Mouse (Mus musculus) heart, postnatal 4 days (tissue): ENCODE results near the gene Epyc. TPM values are rescaled to one million over a fixed set of nuclear protein-coding genes. Genes with fewer than 3 reads are reported as not detected.

Experiments used
- DNase-seq: peaks from one replicate; pipeline ENCODE4 v3.0.0; 2021
- total RNA-seq, 2 experiments: library from RNA; stranded (reverse); gene quantifications; 2 replicates each; pipeline ENCODE4 v1.2.3; 2021

Epyc gene
- under 1 TPM in 1 of 2 experiments, not detected in 1; 0.24 TPM for total RNA-seq

DNA sequence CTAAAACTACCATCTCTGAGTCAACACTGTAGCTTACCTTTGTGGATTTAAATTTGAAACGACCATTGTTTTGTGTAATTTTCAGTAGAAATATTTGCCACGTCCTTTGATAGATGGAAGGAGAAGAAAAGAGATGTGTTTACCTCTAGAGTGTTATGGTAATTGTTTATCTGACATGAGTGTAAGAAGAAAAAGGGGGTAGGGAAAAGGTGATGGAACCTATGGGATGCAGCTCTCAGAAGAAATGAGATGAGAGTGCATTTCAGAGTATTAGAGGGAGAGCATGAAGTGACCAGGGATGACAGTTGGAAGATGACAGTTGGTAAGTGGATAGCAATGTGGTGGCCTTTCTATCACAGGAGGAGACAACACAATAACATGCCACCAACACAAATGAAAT, at the start of gene Epyc:
TSS of gene Epyc (plus strand) at position 301 of the 400 bp plus-strand sequence.
- DNase-seq, result no peak

DNA sequence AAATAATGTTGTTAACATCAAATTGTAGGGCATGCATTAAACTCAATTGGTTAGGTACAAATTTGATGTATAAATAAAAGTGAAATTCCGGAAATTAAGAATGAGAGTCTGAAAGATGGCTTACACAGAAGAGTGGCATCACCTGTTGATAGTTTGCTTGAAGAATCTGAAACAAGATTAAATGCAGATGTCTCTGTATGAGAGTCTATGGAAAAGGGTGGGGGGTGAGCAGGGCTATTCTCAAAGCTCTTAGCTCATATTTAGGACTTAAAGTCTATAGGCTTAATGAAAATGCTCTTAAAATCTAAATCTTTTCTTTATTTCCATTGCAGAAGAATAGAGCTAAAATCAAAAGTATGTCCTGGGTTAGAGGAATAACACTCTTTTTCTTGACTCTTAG, 48.2 kb upstream of the Epyc start:
- DNase-seq, result no peak

DNA sequence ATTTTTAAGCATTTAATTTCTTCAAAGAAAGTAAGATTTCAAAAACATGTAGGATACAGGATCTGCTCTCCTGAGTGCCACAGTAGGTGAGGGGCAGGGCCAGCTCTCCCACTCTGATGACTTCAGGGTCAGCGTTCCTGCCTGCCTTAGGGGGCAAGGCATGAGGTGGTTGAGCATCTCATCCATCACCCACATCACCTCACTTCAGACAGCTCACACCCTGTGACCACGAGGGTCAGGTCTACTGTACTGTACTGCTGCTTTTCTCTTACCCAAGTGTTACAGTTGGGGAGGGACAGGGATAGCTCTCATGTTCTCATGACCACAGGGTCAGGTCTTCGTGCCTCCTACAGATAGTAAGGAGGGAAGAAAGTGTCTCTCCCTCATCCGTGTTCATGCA, 42.1 kb upstream of the Epyc start:
- DNase-seq, result no peak

DNA sequence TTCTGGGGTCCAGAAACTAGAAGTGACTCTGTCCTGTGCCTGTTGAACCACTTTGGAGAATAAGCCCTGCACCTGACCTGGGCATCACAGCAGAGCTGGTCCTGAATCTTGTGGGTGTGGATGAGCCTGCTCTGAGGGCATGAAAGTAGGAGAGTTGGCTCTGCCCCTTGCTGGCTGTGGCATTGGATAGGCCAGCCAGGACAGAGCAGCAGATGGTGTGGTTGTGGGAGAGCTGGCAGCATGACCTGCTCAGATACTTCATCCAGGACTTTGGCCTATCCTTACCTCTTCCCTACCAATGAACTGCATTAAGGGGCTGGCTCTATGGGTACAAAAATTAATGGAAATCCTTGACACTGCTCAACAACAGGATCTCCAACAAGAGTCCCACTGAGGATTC, 40.6 kb upstream of the Epyc start:
- no peak for DNase-seq

DNA sequence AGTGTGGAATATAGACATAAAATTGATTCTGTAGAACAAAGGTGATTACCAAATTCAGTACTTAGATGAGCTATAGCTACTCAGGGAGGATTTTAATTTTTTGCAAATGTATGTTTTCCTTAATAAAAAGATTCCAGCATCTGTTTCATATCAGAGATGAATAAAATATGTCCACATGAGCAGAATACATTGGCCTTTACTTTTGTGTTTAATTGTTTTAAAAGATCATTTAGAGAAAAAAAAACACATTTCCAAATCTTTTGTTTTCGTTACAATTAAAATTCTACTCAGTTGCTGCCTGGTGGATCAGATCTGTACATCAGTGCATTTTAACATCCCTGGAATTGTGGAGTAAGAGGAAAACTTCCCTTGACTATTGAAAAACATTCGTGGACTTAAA, 37.3 kb upstream of the Epyc start, which contains the start of gene Kera:
TSS of gene Kera (plus strand) at position 301 of the 400 bp plus-strand sequence.
- DNase-seq, result no peak

DNA sequence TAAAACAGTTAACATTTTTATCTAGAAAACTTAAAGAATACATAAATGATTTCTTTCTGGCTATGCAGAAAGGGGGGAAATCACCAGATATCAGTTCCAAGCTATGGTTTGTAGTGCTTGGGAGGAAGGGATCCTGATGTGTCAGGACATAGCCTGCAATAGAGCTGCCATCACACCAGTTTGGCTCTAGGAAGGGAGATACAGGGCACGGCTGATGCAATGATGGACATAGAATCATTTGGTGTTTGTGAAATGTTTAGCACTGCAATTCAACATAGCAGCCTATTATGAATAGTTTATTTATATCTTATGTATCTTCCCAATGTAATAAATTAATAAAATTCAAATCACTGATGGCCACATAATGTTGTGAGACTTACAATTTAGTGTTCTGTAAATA, 21.5 kb upstream of the Epyc start:
- no peak for DNase-seq

DNA sequence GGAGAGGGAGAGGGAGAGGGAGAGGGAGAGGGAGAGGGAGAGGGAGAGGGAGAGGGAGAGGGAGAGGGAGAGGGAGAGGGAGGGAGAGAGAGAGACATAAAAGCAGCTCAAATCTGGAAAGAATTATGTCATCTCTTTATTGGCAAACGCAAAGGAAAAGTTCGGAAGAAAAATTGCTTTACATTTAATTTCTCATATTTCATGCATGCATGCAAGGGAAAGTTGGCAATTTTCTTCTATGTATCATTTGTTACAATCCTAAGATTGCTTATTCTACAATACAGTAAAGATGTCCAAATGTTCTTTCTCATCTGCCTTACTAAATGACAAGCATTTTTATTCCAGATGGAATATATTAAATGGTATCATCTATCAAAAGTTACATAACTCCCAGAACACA, 19.5 kb upstream of the Epyc start:
- DNase-seq, result no peak

DNA sequence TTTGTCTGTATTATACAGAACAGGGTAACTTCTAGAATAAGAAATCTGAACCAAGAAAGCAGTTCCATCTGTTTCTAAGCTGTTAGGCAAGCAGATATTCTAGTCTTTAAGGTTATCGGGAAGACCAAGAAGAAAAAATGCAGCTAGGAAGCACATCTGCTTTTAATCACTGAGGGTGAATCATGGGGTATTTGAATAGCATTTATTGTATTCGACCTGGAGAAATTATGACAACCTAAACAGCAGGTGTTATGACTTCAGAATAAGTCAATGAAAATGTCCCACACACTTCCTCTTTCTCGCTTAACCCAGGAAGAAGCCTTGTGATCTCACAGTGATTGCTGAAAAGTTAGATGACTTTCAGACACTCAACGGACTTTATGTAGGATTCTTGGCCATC, 18.8 kb upstream of the Epyc start:
- DNase-seq, result no peak

DNA sequence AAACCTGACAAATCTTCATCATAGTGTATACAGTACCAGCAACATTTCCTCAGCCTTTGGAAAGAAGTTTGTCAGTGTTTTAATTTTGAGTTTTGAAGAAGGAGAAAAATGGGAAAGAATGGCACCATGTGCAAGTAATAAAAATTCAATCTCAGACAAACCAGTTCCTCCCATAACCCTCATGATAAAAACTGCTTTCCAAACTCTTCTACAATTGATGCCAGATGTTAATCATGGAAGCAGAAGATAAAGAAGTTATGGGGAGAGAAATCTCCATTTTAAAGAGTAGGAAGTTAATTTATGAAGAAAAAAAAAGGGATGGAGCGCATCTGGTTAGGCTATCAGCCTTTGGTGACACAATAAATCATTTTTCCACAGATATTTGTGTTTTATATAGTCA, 17.3 kb upstream of the Epyc start:
- DNase-seq, result no peak

DNA sequence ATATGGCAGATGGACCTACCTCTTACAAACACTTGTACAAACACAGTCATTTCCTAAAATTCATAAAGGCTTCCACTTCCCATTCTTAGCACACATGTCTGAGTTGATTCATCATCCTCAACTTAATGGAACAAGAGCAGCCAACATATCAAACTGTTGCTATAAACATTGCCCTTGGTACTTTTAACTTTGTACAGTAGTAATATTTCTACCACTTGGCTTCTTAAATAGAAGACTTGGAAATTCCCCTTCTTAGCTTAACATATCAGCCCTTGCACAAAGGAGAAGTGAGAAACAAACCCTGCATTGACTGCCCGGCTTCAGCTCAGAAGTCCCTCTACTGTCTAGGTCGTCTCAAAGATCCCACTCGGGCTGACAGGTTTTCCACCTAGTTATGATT, 12.8 kb upstream of the Epyc start:
- DNase-seq, result no peak

DNA sequence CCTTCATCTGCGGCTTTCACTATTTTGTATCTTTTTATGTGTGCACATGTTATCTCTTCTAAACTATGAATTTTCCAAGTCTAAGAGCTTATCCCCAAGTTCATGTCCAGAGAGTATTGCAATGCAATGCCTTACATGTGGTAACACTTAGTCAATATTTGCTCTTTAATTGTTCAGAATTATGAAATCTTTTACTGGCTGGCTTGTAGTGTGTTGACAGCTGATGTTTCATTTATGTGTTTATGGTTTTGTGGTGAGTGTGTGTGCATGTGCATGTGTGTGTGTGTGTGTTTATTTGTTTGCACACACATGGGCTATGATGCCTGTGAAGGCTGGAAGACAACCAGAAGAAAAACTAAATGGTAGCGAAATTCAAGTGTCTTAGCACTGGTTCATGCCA, 1.9 kb upstream of the Epyc start:
- DNase-seq, result no peak

DNA sequence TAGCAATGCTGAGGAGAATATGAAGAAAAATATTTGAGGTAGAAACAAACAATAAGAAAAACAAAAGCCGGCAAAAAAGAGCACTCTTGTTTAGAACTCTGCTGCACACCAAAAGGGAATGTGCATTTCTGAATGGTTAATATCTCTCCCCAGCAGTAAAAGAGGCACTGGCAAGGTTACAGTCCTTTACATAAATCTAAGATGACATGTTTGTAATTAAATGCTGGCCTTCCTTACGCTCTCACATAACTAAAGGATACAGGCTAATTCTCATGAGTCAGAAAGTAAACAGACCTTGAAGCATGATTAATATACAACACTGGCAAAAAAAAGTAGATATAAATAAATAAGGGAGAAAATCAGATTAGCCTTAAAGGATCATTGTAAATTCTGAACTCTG, 6.5 kb downstream of the Epyc start:
- DNase-seq, result no peak

DNA sequence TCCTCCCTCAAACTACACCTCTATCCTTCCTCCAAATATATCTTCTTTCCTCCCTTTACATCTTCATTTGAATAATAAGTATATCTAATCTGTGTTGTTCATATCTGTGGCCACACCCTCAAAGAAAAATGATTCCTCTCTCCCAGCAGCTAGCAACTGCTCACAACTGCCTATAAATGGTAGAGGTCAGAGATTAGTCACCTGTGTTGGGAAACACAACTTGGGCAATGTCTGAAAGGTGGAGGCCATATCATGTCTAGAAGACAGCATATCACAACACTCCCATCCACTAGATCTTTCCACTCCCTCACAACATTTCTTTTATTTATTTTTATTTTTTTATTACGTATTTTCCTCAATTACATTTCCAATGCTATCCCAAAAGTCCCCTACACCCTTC, 15.6 kb downstream of the Epyc start:
- DNase-seq, result no peak

DNA sequence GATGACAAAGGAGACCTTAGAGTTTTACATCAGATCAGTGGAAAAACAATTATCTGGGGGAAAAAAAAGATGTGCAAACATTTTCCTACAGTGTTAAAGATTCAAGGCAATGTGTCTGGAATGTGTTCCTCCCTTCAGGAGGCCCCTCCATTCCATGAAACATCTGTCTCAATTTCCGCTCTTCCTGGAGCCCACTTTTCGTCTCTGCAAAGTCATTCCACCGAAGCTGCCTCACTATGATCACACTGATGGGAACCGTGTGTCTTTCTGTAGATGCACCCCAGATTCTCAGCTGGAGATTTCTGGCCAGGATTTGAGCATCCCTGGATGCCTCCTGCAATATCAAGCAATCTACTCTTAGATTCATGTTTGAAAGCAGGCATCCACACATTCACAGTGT, 24.8 kb downstream of the Epyc start:
- DNase-seq, result peak; percentile 5

DNA sequence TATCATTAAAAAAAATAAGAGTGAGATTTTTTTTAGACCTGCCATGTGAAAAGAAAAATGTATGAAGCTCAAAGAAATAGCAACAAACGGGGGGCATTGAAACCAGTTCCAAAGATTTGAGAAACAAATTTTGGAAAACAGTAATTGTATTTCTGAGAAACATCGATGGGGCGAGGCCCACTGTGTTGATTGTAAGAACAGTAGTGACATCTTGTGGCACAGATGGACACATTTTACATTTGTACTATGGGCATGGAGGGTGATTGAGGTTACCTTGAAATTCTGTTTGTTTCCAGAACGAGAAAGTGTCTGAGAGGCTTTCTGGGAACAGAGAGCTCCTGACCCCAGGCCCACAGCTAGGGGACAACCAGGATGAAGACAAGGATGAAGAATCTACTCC, 26.3 kb downstream of the Epyc start:
- DNase-seq, result peak; percentile 19

DNA sequence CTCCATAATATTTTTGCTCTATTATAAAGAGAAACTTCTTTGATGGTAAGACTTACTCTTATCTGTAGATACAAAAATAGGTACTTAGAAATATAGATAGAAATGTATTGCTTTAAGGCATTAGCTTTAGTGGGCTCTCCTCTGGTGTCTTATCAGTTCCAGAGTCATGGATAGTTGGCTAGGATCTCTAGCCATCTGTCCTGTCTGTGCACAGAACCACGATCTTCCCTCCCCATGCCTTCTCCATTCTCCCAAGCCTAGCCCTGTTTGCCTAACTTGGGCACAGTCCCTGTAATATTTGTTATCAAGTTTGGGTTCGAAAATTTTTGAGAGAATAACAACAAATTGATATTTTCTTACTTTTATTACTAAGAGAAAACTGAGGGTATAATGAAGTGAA, 29.4 kb downstream of the Epyc start:
- DNase-seq, result no peak

DNA sequence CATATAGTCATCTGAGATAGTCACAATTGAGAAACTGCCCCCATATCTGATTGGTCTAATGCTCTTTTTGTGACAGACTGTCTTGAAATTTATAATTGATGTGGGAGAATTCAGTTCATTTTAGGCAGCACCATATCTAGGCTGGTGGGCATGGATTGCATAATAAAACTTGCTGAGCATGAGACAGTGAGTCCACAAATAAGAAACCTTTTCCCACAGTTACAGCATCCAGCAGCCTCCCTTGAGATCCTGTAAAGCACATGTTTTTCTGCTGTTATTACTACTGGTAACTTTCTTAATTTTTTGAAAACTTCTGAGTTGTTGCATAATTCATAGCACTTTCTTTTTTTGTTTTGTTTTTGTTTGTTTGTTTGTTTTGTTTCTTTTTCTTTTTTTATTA, 39.1 kb downstream of the Epyc start:
- DNase-seq, result no peak

DNA sequence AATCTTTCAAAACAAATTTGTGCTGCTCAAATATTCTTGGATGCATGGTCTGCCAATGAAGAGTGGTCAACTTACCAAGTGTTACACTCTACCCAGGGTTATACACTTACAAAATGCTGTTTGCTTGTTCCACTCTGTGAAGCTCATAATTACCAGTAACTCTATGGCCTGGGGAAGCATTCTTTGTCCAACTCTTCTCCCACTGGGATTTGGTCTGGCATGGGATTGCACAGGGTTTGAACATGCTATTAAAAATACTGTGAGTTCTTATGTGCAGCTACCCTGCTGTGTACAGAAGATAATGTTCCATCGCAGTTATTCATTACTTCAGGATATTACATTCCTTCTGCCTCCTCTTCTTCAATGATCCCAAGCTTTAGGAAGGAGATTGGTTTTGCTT, 43.3 kb downstream of the Epyc start:
- DNase-seq, result peak; percentile 14

DNA sequence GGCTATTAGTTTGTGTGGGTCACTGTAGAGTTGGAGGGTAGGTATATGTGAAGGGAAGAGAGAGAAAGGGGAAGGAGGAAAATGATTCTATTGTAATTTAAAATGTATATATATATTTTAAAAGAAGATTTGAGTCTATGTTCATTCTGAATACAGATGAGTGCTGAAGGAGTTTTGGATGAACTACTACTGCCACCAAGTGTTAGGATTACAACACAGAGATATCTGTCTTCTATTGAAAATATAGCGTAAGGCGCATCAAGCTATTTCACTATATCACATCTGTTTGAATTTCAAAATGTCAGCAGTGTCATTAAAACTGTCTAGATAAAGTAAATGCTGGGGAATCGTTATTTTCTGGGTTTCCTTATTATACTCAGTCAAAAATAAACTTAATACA, 45.6 kb downstream of the Epyc start:
- DNase-seq, result no peak

DNA sequence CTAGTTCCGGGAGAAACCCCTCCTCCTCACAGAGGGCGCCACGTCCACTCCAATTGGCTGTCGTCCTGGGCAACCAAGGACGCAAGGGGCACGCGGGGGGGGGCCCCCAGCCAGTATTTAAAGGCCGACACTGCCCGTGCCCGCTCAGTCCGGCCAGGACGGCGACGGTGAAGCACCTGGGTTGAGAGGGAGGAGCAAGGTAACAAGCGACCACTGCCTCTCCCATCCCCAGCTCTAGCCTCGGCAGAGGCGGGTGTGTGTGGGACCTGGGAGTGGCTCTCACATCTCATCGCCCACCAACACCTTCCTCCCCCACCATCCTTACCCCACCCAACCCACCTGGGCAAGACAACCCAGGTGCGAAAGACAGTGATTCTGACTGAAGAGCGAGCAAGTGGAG, 49.0 kb downstream of the Epyc start, which contains the start of gene Ccer1:
TSS of gene Ccer1 (plus strand) at position 147 of the 400 bp plus-strand sequence.
- peak; percentile 5 for DNase-seq

DNA sequence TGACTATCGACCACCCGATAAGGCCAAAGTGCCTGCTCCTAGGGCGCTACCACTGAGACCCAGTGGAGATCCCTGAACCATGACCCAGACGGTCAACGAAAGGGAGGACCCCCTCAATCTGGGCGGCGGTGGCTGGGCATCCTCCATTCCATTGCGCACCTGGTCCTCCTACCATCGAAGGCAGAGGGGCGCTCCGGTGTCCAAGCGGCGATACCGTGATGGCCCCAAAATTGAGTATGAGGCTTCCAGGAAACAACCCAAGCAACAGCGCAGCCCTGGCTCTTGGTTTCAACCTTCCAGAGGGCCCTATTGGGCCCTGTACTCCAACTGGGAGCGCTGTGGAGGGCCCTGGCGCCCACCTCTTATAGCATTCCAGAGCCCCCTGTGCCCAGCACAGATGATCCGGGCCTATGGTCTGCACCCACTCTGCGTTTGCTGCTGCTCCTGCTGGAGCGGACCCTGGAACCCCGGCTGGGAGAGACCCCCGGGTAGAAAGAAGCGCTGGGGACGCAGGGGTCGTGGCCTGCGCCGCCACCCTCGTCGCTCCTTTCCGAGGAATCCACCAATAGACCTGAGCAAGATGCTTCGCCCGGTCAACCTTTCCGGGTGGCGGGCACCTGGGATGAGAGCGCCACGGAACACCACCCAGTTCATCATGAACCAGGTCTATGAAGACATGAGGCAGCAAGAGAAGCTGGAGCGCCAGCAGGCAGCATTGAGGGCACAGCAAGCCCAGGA, 49.7 kb downstream of the Epyc start:
- DNase-seq, result no peak

DNA sequence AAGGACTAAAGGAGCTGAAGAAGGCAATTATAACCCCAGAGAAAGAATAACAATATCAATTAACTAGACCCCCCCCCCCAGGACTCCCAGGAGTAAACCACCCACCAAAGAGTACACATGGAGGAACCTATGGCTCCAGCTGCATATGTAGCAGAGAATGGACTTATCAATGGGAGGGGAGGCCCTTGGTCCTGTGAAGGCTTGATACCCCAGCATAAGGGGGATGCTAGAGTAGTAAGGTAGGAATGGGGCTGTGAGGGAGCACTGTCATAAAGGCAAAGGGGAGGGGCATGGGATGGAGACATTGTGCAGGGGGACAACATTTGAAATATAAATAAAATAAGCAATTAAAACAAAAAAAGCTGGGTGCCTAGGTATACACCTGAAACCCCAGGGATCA, 58.5 kb downstream of the Epyc start:
- DNase-seq, result no peak

DNA sequence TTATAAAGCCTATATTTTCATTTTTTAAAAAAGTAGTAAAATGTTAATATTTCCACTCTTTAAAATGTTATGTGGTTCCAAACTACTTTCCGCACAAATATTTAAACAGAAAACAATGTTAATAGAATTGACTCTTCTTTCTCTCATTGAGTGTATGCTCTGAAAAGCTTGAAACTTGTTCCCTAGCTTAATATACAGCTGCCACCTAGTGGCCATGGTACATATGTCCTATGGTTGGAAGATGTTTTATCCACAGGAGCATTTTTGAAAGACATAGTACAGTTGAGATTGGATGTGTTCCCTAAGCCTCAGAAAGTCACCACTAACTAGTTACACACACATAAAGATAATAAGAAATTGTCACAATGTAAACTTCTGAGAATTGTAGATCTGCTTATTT, 60.7 kb downstream of the Epyc start:
- peak; percentile 53 for DNase-seq

DNA sequence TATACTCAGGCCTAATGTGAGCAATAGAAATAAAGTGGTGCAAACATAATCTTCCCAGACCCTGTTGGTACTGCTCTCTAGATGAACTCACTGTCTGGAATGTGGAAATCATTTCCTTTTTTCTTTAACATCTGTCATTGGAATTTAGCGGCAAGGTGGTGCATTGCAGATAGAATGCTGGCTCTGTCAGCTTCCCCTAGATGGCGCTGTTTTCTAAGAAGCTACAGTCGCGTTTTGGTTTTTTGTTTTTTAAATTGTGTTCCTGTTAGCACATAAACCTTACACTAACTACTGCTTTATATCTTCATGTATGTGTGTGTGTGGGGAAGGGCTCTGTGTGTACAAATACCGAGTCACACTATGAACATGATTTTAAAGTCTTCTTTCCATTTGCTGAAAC, 68.8 kb downstream of the Epyc start:
- peak; percentile 40 for DNase-seq

DNA sequence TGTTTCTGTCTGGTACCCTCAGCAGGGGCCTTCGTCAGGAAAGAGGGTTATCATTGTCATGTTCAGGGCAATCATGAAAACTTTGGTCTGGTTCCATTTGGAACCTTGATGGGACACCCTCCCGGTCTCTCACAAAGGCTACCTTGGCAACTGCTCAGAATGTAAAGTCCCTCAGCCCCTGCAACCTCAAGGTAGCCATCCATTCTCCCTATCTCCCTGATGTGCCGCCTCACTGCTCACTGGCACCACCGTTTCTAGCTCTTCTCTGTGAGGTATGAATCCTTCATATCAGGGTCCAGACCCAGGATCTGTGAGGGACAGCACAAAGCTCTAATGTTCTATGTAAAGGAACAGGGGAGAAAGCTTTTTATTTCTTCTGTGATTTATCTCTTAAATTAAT, 70.7 kb downstream of the Epyc start:
- DNase-seq, result no peak
